Mouse (Mus musculus): ENCODE results near the gene Hcn1.

GRCm38 (mm10) chr13:117947704-117948376, 345.7 kb downstream of the Hcn1 start:
- TF ChIP-seq POLR2A (IDR thresholded peaks at IDR 0.05; ENCODE audit: control insufficient read depth, low read depth, low read length) (no peak), CTCF (IDR thresholded peaks at IDR 0.05; ENCODE audit: control insufficient read depth, insufficient read depth, insufficient replicate concordance, low read depth, low read length) (no peak)
